Mouse (Mus musculus) forebrain, embryonic 13.5 days (tissue): Measurements from ENCODE around the gene Frat1. TPM values are rescaled to one million over a fixed set of nuclear protein-coding genes. Genes with fewer than 3 reads are reported as not detected.

Experiments
- ATAC-seq: fragments of 200-750 bp; cut with Nextera tagmentation; 2 replicates; pipeline ENCODE4 v1.8.0; 2017
- H3K27ac ChIP-seq: fragments of 300-500 bp; sonication (generic); 2 replicates; pipeline ENCODE4 v1.5.1; 2015; ENCODE audit warnings: inconsistent platforms, mild to moderate bottlenecking, moderate library complexity
- H3K27me3 ChIP-seq: fragments of 300-500 bp; sonication (generic); 2 replicates; pipeline ENCODE4 v1.6.1; 2015; ENCODE audit warnings: mild to moderate bottlenecking, inconsistent platforms
- H3K36me3 ChIP-seq: fragments of 300-500 bp; sonication (generic); 2 replicates; pipeline ENCODE4 v1.6.1; 2015; ENCODE audit warnings: mild to moderate bottlenecking, inconsistent platforms; ENCODE audit not compliant: poor library complexity, severe bottlenecking
- H3K4me1 ChIP-seq: fragments of 300-500 bp; sonication (generic); 2 replicates; pipeline ENCODE4 v1.6.1; 2015; ENCODE audit warnings: inconsistent platforms
- H3K4me2 ChIP-seq: fragments of 300-500 bp; sonication (generic); 2 replicates; pipeline ENCODE4 v1.6.1; 2015; ENCODE audit warnings: inconsistent platforms, mild to moderate bottlenecking, moderate library complexity
- H3K4me3 ChIP-seq: fragments of 300-500 bp; sonication (generic); 2 replicates; pipeline ENCODE4 v1.5.1; 2015; ENCODE audit warnings: mild to moderate bottlenecking, inconsistent platforms
- H3K9ac ChIP-seq: fragments of 300-500 bp; sonication (generic); 2 replicates; pipeline ENCODE4 v1.6.1; 2015; ENCODE audit warnings: mild to moderate bottlenecking, inconsistent platforms
- H3K9me3 ChIP-seq: fragments of 300-500 bp; sonication (generic); replicated peaks from 2 replicates; pipeline ENCODE4 v1.6.1; 2016; ENCODE audit warnings: inconsistent platforms
- WGBS: fragments of 180-500 bp; shearing (Covaris S2); methylation state at CpG from one replicate; pipeline ENCODE4 v1.1.7; 2015; 5-methylcytosine and 5-hydroxymethylcytosine counted together
- polyA plus RNA-seq: library from polyadenylated mRNA; unstranded; fragments of >200 nt; fragmentation: Nextera tagmentation; extraction: Ambion mirVana; gene quantifications from 2 replicates; pipeline ENCODE4 v1.2.1, GENCODE M21; 2015

Frat1 gene
- polyA plus RNA-seq, 1 experiment from 2014 or later = 25.7 TPM

DNA sequence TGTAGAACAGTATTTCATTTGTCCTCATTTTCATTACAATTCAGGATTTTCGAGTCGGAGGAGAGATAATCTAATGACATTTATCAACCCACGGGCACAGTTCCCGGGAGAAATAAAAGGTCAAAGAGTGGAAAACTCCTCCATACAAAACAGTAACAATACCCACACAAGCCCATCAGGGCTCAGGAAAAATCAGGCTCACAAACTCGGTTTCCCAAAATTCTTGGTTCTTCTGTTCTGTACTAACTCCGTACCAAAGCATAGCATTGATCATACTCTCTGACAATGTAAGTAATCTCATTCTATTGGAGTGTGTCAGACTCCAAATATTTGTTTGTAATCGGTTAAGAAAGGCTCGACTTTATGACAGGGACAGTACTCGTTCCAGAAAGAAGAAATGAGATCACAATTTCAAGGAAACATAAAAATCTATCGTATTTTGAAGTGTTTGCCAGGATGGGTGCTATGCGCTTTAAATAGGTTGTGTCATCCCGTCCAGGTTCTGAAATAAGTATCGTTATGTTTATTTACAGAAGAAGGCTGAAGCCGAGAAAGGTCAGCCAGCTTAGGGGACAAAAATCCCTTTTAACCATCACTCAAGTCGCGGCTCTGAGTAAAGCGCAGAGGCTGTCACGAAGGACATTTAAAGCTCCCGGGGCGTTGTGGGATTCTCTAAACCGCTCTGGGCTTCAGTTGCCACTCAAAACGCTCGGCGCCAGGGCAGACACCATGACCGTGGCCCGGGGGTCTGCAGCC, 28.6 kb upstream of the Frat1 start:
- WGBS = 3% methylated on average over 26 of the region's 26 CpGs
- Histone ChIP-seq H3K4me2 (peak overlapping the region; percentile 77), H3K9ac (peak overlapping the region; percentile 90), H3K4me1 (peaks cover 17% of the 10 kb centered on the region), H3K9me3 (peaks cover 6% of the 10 kb centered on the region), H3K27ac (peak overlapping the region; percentile 33; the same call in 1 of the 2 replicates), H3K27me3 (0 out of 2 replicates have a peak, but pooled peaks cover 2% of the 10 kb centered on the region), H3K36me3 (no peaks in the 10 kb centered on the region), H3K4me3 (peak overlapping the region; percentile 94)
- ATAC-seq = no peak

DNA sequence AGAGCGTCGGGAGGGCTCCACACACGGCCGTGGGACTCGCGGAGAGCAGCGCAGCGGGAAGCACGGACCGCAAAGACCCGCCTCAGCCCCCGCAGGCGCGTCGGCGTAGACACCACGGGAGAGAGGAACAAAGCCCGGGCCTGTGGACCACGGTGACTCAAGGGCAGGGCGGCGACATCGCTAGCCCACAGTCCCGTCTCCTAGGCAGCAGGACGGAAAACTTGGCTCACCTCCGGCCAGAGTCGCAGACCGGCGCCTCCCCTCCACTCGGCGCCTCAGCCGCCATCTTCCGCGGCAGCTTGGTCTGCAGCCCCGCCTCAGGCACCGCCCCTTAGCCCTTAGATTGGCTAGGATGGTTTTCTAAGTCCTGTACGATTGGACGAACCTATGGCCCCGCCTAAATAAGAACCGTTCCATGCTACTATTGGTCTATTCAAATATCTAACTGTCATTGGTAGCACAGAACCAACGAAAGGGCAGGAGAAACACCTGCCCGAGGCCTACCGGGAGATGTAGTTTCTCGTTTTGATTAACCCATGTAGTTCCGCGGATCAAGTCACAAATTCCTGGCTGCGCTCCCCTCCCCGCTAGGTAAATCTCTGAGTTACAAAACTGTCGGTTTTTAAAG, 27.9 kb upstream of the Frat1 start, which contains the start of gene Arhgap19:
TSS of gene Arhgap19 (minus strand) at position 306 of the 628 bp plus-strand sequence.
- Histone ChIP-seq H3K4me1 (peaks cover 17% of the 10 kb centered on the region), H3K27me3 (0 out of 2 replicates have a peak, but pooled peaks cover 2% of the 10 kb centered on the region), H3K9me3 (peaks cover 6% of the 10 kb centered on the region), H3K27ac (peak within 1 kb of the TSS; percentile 33; the same call in 1 of the 2 replicates), H3K4me3 (peak within 1 kb of the TSS; percentile 94), H3K9ac (peak within 1 kb of the TSS; percentile 90), H3K4me2 (peak within 1 kb of the TSS; percentile 77), H3K36me3 (no peaks in the 10 kb centered on the region)
- under 1% methylated on average over 43 of the region's 48 CpGs for WGBS
- ATAC-seq = peak; percentile 100

DNA sequence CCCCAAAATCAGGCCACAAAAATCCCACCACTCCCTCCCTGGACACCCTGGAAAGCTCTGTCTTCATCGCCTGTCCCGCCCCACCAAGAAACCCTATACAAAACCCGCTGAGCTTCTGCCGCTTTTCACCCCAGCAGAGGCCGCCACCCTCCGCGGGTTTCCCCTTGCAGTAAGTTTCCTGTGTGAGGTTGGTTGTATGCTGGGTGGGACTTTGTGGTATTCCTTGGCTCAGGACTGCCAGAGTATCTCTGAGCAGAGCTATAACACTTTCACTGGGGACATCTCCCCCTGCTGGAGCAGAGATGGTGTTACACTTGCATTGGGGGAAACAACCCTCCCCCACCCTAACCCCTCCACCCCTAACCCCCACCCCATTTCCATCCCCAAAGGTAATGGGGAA, 26.4 kb upstream of the Frat1 start:
- Histone ChIP-seq H3K36me3 (no peaks in the 10 kb centered on the region), H3K4me3 (no peak overlapping the region), H3K9ac (no peak overlapping the region), H3K27me3 (0 out of 2 replicates have a peak, but pooled peaks cover 2% of the 10 kb centered on the region), H3K4me2 (no peak overlapping the region), H3K9me3 (peaks cover 6% of the 10 kb centered on the region), H3K4me1 (peaks cover 17% of the 10 kb centered on the region), H3K27ac (no peak overlapping the region)
- no peak for ATAC-seq
- WGBS = 51% methylated on average over 7 of the region's 7 CpGs

- H3K4me2 ChIP-seq = no peak overlapping the region
- H3K9me3 ChIP-seq = peaks cover 6% of the 10 kb centered on the region
- no peak overlapping the region for H3K27ac ChIP-seq
- no peak overlapping the region for H3K9ac ChIP-seq
- no peaks in the 10 kb centered on the region for H3K36me3 ChIP-seq
- 87% methylated on average over 4 of the region's 4 CpGs for WGBS
- H3K27me3 ChIP-seq = no peaks in the 10 kb centered on the region
- peaks cover 5% of the 10 kb centered on the region for H3K4me1 ChIP-seq
- ATAC-seq = no peak
- H3K4me3 ChIP-seq = no peak overlapping the region
Measured at GRCm38 (mm10) chr19:41805831-41806230, 23.9 kb upstream of the Frat1 start.

DNA sequence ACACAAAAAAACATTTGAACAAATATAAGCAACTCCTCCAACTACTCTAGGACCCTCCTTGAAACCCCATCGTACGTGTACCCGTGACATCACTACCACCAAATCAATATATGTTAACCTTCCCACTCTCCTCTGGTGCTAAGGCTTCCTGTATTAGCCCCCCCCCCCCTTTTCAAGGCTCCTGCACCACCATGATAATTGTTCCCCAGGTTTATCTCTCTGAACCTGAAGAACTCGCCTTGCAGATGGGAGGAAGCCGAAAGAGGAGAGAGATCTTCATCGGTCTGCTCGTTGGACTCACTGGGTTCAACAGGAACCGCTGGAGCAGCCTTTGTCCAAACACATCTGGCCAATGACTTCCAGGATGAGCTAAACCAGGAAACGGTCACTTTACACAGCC, 22.3 kb upstream of the Frat1 start:
- H3K27ac ChIP-seq = no peak overlapping the region
- H3K36me3 ChIP-seq = no peaks in the 10 kb centered on the region
- no peaks in the 10 kb centered on the region; the same call in 1 of the 2 replicates for H3K4me1 ChIP-seq
- peaks cover 6% of the 10 kb centered on the region for H3K9me3 ChIP-seq
- ATAC-seq = no peak
- H3K4me3 ChIP-seq = no peak overlapping the region
- no peak overlapping the region for H3K4me2 ChIP-seq
- H3K9ac ChIP-seq = no peak overlapping the region
- WGBS = 93% methylated on average over 9 of the region's 9 CpGs
- no peaks in the 10 kb centered on the region for H3K27me3 ChIP-seq

DNA sequence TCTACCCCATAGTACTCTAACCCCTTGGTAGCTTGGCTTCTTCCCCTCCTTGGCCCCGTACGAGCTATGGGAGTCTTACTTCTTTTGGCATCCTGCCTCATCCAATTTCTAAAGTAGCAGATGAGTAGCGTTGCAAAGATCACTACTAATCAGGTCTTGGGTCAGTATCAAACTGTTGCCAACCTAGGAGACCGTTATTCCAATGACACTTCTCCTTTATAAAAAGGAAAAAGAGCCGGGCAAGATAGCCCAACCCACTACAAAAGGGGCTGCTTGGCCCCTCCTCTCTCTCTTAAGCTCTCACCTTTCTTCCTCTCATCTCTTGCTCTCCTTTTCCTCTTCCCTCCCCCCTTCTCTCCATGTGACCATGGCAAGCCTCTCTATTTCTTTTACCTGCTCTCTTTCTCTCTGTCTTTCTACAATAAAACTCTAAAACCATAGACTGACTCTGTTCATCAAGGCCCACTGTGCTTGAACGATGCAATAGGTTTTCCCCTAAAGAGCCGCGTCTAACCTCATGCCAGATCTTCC, 21.6 kb upstream of the Frat1 start:
- H3K9ac ChIP-seq = no peak overlapping the region
- H3K27ac ChIP-seq = no peak overlapping the region
- 81% methylated on average over 8 of the region's 8 CpGs for WGBS
- no peaks in the 10 kb centered on the region for H3K27me3 ChIP-seq
- no peak for ATAC-seq
- no peaks in the 10 kb centered on the region for H3K36me3 ChIP-seq
- no peaks in the 10 kb centered on the region for H3K4me1 ChIP-seq
- H3K9me3 ChIP-seq = peaks cover 6% of the 10 kb centered on the region
- H3K4me3 ChIP-seq = no peak overlapping the region
- H3K4me2 ChIP-seq = no peak overlapping the region

GRCm38 (mm10) chr19:41810074-41810473, 19.7 kb upstream of the Frat1 start:
- Histone ChIP-seq H3K9ac (no peak overlapping the region), H3K4me2 (no peak overlapping the region), H3K27ac (no peak overlapping the region), H3K9me3 (peaks cover 6% of the 10 kb centered on the region), H3K36me3 (no peaks in the 10 kb centered on the region), H3K4me3 (no peak overlapping the region), H3K4me1 (no peaks in the 10 kb centered on the region), H3K27me3 (no peaks in the 10 kb centered on the region)
- no peak for ATAC-seq
- 85% methylated on average over 5 of the region's 5 CpGs for WGBS

- H3K27me3 ChIP-seq = no peaks in the 10 kb centered on the region
- H3K9me3 ChIP-seq = no peaks in the 10 kb centered on the region
- no peak for ATAC-seq
- no peaks in the 10 kb centered on the region for H3K36me3 ChIP-seq
- H3K4me2 ChIP-seq = no peak overlapping the region
- H3K4me1 ChIP-seq = no peaks in the 10 kb centered on the region
- no peak overlapping the region for H3K9ac ChIP-seq
- no peak overlapping the region for H3K27ac ChIP-seq
- H3K4me3 ChIP-seq = no peak overlapping the region
- 97% methylated on average over 10 of the region's 10 CpGs for WGBS
Measured at GRCm38 (mm10) chr19:41812525-41812924, 17.2 kb upstream of the Frat1 start.

DNA sequence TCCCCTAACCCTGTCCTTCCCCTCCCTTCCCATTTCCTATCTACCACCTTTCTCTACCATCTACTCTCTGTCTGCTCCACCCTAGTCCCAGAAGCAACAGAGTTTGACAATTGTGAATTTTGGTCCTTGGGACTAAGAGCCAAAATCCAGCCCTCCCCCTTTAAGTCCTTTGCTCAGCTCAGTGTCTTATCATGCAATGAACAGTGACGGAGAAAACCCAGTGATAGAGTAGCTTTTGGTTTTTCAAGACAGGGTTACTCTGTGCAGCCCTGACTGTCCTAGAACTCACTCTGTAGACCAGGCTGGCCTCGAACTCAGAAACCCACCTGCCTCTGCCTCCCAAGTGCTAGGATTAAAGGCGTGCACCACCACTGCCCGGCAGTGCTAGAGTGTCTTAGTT, 16.4 kb upstream of the Frat1 start:
- Histone ChIP-seq H3K36me3 (no peaks in the 10 kb centered on the region), H3K4me1 (no peaks in the 10 kb centered on the region), H3K27ac (no peak overlapping the region), H3K27me3 (no peaks in the 10 kb centered on the region), H3K4me2 (no peak overlapping the region), H3K9me3 (no peaks in the 10 kb centered on the region), H3K4me3 (no peak overlapping the region), H3K9ac (no peak overlapping the region)
- WGBS = 88% methylated on average over 4 of the region's 4 CpGs
- no peak for ATAC-seq

- ATAC-seq = no peak
- no peaks in the 10 kb centered on the region; the same call in 1 of the 2 replicates for H3K27me3 ChIP-seq
- no peaks in the 10 kb centered on the region for H3K4me1 ChIP-seq
- WGBS = 81% methylated on average over 5 of the region's 5 CpGs
- H3K9ac ChIP-seq = no peak overlapping the region
- no peaks in the 10 kb centered on the region for H3K9me3 ChIP-seq
- H3K4me2 ChIP-seq = no peak overlapping the region
- H3K4me3 ChIP-seq = no peak overlapping the region
- no peak overlapping the region for H3K27ac ChIP-seq
- H3K36me3 ChIP-seq = no peaks in the 10 kb centered on the region
Measured at GRCm38 (mm10) chr19:41816410-41816809, 13.4 kb upstream of the Frat1 start.

GRCm38 (mm10) chr19:41816915-41817314, 12.9 kb upstream of the Frat1 start:
- 70% methylated on average over 5 of the region's 5 CpGs for whole genome bisulfite sequencing
- H3K9ac ChIP-seq = no peak overlapping the region
- ATAC-seq = no peak
- no peak overlapping the region for H3K4me2 ChIP-seq
- H3K27me3 ChIP-seq = no peaks in the 10 kb centered on the region; the same call in 1 of the 2 replicates
- no peaks in the 10 kb centered on the region for H3K4me1 ChIP-seq
- no peaks in the 10 kb centered on the region for H3K36me3 ChIP-seq
- H3K9me3 ChIP-seq = no peaks in the 10 kb centered on the region
- no peak overlapping the region for H3K4me3 ChIP-seq
- no peak overlapping the region for H3K27ac ChIP-seq

GRCm38 (mm10) chr19:41817325-41817724, 12.4 kb upstream of the Frat1 start:
- Histone ChIP-seq H3K9me3 (no peaks in the 10 kb centered on the region), H3K4me3 (no peak overlapping the region), H3K27ac (no peak overlapping the region), H3K9ac (no peak overlapping the region), H3K36me3 (no peaks in the 10 kb centered on the region), H3K4me2 (no peak overlapping the region), H3K4me1 (no peaks in the 10 kb centered on the region), H3K27me3 (no peaks in the 10 kb centered on the region; the same call in 1 of the 2 replicates)
- no peak for ATAC-seq
- 62% methylated on average over 10 of the region's 10 CpGs for WGBS
